Mouse (Mus musculus): ENCODE data around the gene Mtmr6. TPM values are rescaled to one million over a fixed set of nuclear protein-coding genes. Genes with fewer than 3 reads are reported as not detected.

Mtmr6 gene
- polyA plus RNA-seq (2016; fragmentation: Nextera tagmentation; extraction: Ambion mirVana), result 27.5 and 27.6 TPM in 2 replicates

- Histone ChIP-seq H3K4me1 (peaks cover 13% of the 10 kb centered on the region), H3K27ac (peak within 1 kb of the TSS; percentile 91), H3K4me3 (peak within 1 kb of the TSS; percentile 82), H3K27me3 (ENCODE audit: poor library complexity, severe bottlenecking) (no peaks in the 10 kb centered on the region), H3K36me3 (replicated peaks) (no peaks in the 10 kb centered on the region), H3K9me3 (no peaks in the 10 kb centered on the region)
- peak; percentile 96 for DNase-seq (ENCODE audit: extremely low spot score, low spot score)
- under 1% methylated on average over 51 of the region's 51 CpGs for WGBS
These were observed at the start of gene Mtmr6 for GRCm38 (mm10) chr14:60264990-60265876. Gene Mtmr6 (plus strand): TSS chr14:60265228.

GRCm38 (mm10) chr14:60216125-60216524, 48.9 kb upstream of the Mtmr6 start:
- Histone ChIP-seq H3K9me3 (no peaks in the 10 kb centered on the region), H3K36me3 (replicated peaks) (peaks cover 46% of the 10 kb centered on the region), H3K27me3 (ENCODE audit: poor library complexity, severe bottlenecking) (no peaks in the 10 kb centered on the region), H3K4me3 (no peak overlapping the region), H3K27ac (no peak overlapping the region), H3K4me1 (no peaks in the 10 kb centered on the region)
- no peak for DNase-seq (ENCODE audit: extremely low spot score, low spot score)
- WGBS, result 89% methylated on average over 1 of the region's 1 CpGs

- peaks cover 56% of the 10 kb centered on the region for H3K36me3 ChIP-seq (replicated peaks)
- no peak overlapping the region for H3K27ac ChIP-seq
- H3K27me3 ChIP-seq (ENCODE audit: poor library complexity, severe bottlenecking), result no peaks in the 10 kb centered on the region
- WGBS, result 99% methylated on average over 4 of the region's 4 CpGs
- H3K4me3 ChIP-seq, result no peak overlapping the region
- no peak for DNase-seq (ENCODE audit: extremely low spot score, low spot score)
- no peaks in the 10 kb centered on the region for H3K9me3 ChIP-seq
- H3K4me1 ChIP-seq, result no peaks in the 10 kb centered on the region
These were observed 47.4 kb upstream of the Mtmr6 start for GRCm38 (mm10) chr14:60217616-60218015.

GRCm38 (mm10) chr14:60219886-60220285, 45.1 kb upstream of the Mtmr6 start:
- Histone ChIP-seq H3K27ac (no peak overlapping the region), H3K4me3 (no peak overlapping the region), H3K27me3 (ENCODE audit: poor library complexity, severe bottlenecking) (no peaks in the 10 kb centered on the region), H3K9me3 (no peaks in the 10 kb centered on the region), H3K4me1 (no peaks in the 10 kb centered on the region), H3K36me3 (replicated peaks) (peaks cover 64% of the 10 kb centered on the region)
- no peak for DNase-seq (ENCODE audit: extremely low spot score, low spot score)
- 91% methylated on average over 10 of the region's 10 CpGs for WGBS

DNA sequence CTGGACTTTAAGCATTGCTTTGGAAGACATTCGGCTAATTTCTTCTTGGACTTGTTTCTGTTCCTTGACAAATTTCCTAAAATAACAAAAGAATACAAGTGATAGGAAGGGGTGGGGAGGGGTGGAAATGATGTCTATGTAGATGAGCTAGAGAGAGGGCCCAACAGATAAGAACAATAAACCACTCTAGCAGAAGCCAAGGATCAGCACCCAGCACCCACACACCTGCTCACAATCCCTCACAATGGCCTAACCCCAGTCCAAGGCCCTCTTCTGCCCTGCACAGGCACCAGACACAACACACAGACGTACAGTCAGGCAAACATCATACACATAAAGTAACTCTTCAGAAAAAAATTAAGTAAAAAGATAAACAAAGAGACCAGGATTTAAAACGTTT, 26.5 kb upstream of the Mtmr6 start:
- DNase-seq (ENCODE audit: extremely low spot score, low spot score), result no peak
- H3K4me3 ChIP-seq, result no peak overlapping the region
- H3K27ac ChIP-seq, result no peak overlapping the region
- 83% methylated on average over 3 of the region's 3 CpGs for WGBS
- no peaks in the 10 kb centered on the region for H3K4me1 ChIP-seq
- no peaks in the 10 kb centered on the region for H3K27me3 ChIP-seq (ENCODE audit: poor library complexity, severe bottlenecking)
- H3K9me3 ChIP-seq, result no peaks in the 10 kb centered on the region
- H3K36me3 ChIP-seq (replicated peaks), result peaks cover 96% of the 10 kb centered on the region

- no peaks in the 10 kb centered on the region for H3K9me3 ChIP-seq
- H3K4me3 ChIP-seq, result peak overlapping the region; percentile 97
- peaks cover 26% of the 10 kb centered on the region for H3K4me1 ChIP-seq
- DNase-seq (ENCODE audit: extremely low spot score, low spot score), result no peak
- H3K27ac ChIP-seq, result peak overlapping the region; percentile 97
- H3K36me3 ChIP-seq (replicated peaks), result peaks cover 23% of the 10 kb centered on the region
- 41% methylated on average over 8 of the region's 8 CpGs for WGBS
- no peaks in the 10 kb centered on the region for H3K27me3 ChIP-seq (ENCODE audit: poor library complexity, severe bottlenecking)
These were observed 14.7 kb upstream of the Mtmr6 start for GRCm38 (mm10) chr14:60250366-60250765.

DNA sequence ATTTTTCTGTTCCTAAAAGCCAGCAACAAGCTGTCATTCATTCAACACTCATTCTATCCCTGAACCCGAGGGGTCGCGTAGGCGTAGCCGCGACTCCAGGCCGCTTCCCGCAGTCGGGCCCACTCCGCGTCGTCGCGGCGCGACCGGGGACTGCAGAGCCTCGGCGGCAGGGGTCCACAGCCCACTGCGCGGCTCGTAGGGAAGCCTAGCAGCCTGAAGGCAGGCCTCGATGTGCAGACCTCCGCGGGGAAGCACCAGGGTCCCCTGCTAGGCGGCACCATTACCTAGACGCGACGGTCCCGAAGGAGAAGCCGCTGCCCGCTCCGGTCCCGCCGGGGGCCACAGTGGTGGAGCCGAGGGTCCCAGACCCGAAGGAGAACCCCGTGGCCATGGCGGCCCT, 14.1 kb upstream of the Mtmr6 start:
- peak overlapping the region; percentile 97 for H3K4me3 ChIP-seq
- H3K27me3 ChIP-seq (ENCODE audit: poor library complexity, severe bottlenecking), result no peaks in the 10 kb centered on the region
- no peak for DNase-seq (ENCODE audit: extremely low spot score, low spot score)
- peaks cover 19% of the 10 kb centered on the region for H3K36me3 ChIP-seq (replicated peaks)
- under 1% methylated on average over 39 of the region's 39 CpGs for WGBS
- H3K4me1 ChIP-seq, result peaks cover 26% of the 10 kb centered on the region
- no peaks in the 10 kb centered on the region for H3K9me3 ChIP-seq
- H3K27ac ChIP-seq, result peak overlapping the region; percentile 97

DNA sequence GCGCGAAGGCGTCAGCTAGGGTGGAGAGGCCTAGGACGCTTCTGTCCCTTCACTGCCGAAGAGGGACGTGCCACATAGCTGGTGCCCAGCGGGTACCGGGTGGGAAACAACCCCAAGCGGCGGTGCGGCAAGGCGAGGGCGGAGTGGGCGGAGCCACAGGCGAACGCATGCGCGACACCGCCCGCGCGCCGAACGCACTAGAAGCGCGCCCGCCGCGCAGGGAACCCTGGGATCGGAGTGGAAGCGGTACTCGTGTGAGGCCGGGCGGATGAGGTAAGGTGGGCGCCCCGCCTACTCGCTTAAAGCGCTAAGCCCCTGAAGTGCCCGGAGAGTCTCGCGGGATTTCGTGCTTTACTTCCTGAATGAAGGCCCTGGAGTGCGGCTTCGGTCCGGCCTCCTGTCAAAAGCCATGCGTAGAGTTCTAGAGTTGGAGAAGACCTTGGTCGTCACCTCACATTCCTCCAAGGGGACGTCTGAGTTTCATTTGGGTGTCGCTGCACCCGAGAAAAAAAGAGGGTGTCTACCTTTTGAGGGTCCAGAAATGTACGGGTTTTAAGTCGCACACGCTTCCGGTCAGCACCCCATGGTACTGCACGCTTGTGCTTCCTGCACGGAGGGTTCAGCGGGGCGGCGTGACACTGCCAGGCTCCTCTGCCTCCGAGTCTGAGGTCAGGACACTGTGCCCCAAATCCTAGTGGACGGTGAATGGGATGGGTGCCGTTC, 13.6 kb upstream of the Mtmr6 start, which contains the start of the genes Nupl1 and Gm49336:
TSS of gene Nupl1 (minus strand) at position 151 of the 723 bp plus-strand sequence.
TSS of gene Gm49336 (minus strand) at position 227 of the 723 bp plus-strand sequence.
- Histone ChIP-seq H3K27ac (peak within 1 kb of the TSS; percentile 97), H3K27me3 (ENCODE audit: poor library complexity, severe bottlenecking) (no peaks in the 10 kb centered on the region), H3K4me3 (peak within 1 kb of the TSS; percentile 97), H3K4me1 (peaks cover 30% of the 10 kb centered on the region), H3K36me3 (replicated peaks) (peaks cover 14% of the 10 kb centered on the region), H3K9me3 (no peaks in the 10 kb centered on the region)
- under 1% methylated on average over 62 of the region's 62 CpGs for WGBS
- DNase-seq (ENCODE audit: extremely low spot score, low spot score), result peak; percentile 97

- H3K4me1 ChIP-seq, result peaks cover 31% of the 10 kb centered on the region
- H3K27ac ChIP-seq, result peak overlapping the region; percentile 97
- H3K27me3 ChIP-seq (ENCODE audit: poor library complexity, severe bottlenecking), result no peaks in the 10 kb centered on the region
- peaks cover 8% of the 10 kb centered on the region for H3K36me3 ChIP-seq (replicated peaks)
- H3K9me3 ChIP-seq, result no peaks in the 10 kb centered on the region
- DNase-seq (ENCODE audit: extremely low spot score, low spot score), result no peak
- 23% methylated on average over 15 of the region's 15 CpGs for WGBS
- H3K4me3 ChIP-seq, result peak overlapping the region; percentile 97
These were observed 12.7 kb upstream of the Mtmr6 start for GRCm38 (mm10) chr14:60252004-60253000.

DNA sequence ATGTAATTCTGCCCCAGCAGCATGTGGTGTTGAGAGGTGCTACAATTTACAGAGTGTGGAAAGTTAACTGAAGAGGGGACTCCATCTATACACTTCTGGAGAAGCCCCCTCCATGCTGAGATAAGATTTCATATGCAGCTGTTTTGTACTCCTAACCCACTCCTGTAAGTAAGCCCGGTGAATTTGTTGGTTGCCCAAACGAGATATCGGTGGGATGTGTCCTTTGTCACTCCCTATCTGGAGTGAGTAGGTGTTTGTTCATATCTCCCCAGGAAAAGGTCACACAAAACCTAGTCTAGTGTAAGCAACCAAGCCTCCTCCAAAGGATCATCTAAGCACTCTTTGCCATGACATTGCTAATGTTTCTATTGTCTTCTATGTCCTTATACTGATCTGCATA, 11.6 kb upstream of the Mtmr6 start:
- WGBS, result 89% methylated on average over 3 of the region's 3 CpGs
- peaks cover 31% of the 10 kb centered on the region for H3K4me1 ChIP-seq
- no peaks in the 10 kb centered on the region for H3K27me3 ChIP-seq (ENCODE audit: poor library complexity, severe bottlenecking)
- H3K27ac ChIP-seq, result no peak overlapping the region
- no peak overlapping the region for H3K4me3 ChIP-seq
- H3K9me3 ChIP-seq, result no peaks in the 10 kb centered on the region
- H3K36me3 ChIP-seq (replicated peaks), result peaks cover 8% of the 10 kb centered on the region
- DNase-seq (ENCODE audit: extremely low spot score, low spot score), result no peak

- Histone ChIP-seq H3K4me3 (no peak overlapping the region), H3K4me1 (peaks cover 23% of the 10 kb centered on the region), H3K36me3 (replicated peaks) (no peaks in the 10 kb centered on the region), H3K9me3 (no peaks in the 10 kb centered on the region), H3K27me3 (ENCODE audit: poor library complexity, severe bottlenecking) (no peaks in the 10 kb centered on the region), H3K27ac (no peak overlapping the region)
- no peak for DNase-seq (ENCODE audit: extremely low spot score, low spot score)
These were observed 10.3 kb upstream of the Mtmr6 start for GRCm38 (mm10) chr14:60254774-60255173.

DNA sequence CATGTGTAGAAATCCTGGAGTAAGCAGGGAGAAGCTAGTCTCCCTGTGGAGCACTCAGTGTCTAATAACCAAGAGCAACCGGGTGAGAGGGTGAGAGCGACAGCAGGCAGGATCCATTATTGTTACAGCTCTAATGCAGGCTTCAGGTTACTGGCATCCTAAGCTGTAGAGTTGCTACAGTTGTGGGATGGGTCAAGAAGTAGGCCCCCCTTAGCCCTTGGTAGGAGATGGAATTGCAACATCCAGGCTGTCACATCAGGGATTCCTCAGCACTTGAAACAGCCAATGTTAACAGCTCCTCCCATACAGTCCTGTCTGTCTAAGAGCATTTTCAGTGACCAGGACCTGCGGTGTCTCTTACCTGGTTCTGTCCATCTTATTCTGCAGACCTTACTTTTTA, 8.7 kb upstream of the Mtmr6 start:
- 37% methylated on average over 3 of the region's 3 CpGs for WGBS
- DNase-seq (ENCODE audit: extremely low spot score, low spot score), result no peak

More for the DNA sequence above, 8.7 kb upstream of the Mtmr6 start:
- H3K36me3 ChIP-seq (replicated peaks), result no peaks in the 10 kb centered on the region
- no peak overlapping the region for H3K27ac ChIP-seq
- H3K27me3 ChIP-seq (ENCODE audit: poor library complexity, severe bottlenecking), result no peaks in the 10 kb centered on the region
- H3K4me3 ChIP-seq, result no peak overlapping the region
- peaks cover 16% of the 10 kb centered on the region for H3K4me1 ChIP-seq
- no peaks in the 10 kb centered on the region for H3K9me3 ChIP-seq
